Mouse (Mus musculus): ENCODE measurements around the gene Fgf5. TPM values are rescaled to one million over a fixed set of nuclear protein-coding genes. Genes with fewer than 3 reads are reported as not detected.

Fgf5 gene
- total RNA-seq, 2 experiments from 2014 or later: 0.46 to 0.52 TPM

DNA sequence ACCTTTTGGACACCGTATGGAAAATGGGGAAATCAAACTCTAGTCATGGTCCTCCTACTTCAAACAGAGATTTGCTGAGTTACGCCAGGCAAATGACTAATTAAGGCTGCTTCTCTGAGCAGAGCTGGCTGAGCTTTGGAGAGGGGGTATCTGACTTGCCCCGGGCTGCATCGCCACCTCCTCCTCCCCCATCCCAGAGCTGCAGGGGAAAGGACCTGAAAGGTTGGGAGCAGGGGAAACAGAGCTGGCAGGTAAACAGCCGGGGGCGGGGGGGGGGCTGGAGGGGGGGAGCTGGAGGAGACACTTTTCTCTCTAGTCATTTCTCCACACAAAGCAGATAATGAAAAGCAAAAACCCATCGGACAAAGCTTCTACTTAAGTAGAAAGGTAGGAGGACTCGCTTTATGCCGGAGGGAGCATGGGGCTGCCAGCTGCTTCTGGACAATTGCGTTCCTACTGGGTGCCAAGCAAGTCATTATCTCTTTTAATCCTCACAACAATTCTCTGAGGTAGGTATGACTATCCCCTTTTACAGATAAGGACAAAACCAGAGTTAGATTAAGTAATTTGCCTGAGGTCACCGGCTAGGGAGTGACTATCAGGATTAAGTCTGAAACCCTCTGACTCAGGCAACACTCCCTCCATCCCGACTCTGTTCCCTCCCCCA is 39.2 kb downstream of the Fgf5 start:
- intact Hi-C loops (cut with DNase I): no loop called here
- no peak for DNase-seq

DNA sequence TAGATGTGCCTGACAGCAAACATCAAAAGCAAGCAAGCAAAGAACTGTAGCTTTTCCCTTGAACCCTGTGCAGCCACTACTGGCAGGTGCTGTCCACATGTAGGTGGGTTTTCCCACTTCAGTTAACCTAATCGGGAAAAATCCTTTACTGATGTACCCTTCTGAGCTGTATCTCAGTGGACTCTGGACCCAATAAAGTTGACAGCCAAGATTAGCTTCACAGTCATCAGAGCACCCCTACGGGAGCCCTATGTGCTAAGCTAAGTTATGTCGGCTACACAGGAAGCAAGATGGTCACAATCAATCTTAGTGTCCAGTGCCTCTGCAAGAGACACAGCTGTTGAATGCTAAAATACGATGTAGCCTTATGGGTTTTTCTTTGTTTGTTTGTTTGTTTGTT is 46.1 kb downstream of the Fgf5 start:
- intact Hi-C loops (cut with DNase I): no loop called here
- DNase-seq: no peak

DNA sequence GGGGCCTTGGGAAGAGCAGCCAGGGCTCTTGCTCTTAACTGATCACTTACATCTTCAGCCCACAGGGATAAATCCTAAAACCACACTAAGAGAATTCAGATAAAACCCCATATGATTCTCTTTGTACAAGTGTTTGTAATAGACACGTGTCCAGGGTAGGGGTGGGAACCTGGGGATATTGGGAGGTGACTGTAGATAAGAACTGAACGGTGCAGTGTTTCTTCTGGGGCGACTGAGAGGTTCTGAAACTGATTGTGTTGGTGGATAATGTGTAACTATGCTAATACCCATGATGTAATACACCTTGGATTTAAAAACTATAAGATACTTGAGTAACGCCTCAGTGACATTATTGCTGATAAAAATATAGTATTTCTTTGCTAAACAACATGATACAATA is 51.7 kb downstream of the Fgf5 start:
- intact Hi-C loops (cut with DNase I): no loop called here
- DNase-seq: no peak

DNA sequence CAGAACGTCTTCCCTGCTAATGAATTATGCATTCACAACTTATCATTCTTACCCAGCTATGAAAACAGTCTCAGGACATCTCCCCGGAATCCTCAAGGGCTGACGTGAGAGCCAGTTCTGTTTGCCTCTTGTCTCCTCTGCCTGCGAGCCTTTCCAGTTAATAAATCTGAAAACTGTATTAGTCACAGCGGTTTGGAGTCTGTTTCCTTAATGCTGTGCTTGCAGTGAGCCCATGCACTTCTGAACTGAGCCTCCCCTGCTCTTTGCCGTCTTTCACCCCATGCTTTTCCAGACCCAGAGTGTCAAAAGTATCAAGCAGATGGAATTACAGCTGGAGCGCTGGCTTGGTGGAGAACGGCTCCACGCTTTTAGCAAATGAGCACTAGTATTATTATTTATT is 52.5 kb downstream of the Fgf5 start:
- intact Hi-C loops (cut with DNase I): no loop called here
- no peak for DNase-seq

DNA sequence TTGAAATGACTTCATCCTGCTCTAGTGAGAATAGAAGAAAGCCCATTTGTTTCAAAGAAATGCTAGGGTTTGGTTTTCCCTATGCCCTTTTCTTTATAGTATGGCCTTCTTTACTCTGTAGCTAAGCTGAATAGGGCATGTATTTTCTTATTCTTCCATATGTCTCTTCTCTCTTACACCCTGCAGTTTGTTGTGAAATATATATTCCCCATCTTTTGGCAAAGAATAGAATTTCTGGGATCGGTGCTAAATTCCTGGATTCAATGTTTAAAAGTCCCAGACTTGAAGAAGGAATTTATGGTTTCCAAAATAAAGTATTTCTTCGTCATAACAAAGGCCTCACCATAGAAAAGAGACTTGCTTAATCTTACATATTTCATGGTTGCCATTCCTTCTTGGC is 72.6 kb downstream of the Fgf5 start:
- intact Hi-C loops (cut with DNase I): loop anchor here (5.0 kb wide), 3 partner anchors 139 to 1199 kb away; partner anchors contain the start of gene Prdm8
- no peak for DNase-seq

Other genes starting within 250 kb of the Fgf5 start
- 10 to 100 TPM; 10.1 to 10.2 TPM for gene Antxr2, start 223.1 kb upstream of the Fgf5 start, total RNA-seq (2021)
- gene Prdm8, start 87.0 kb upstream of the Fgf5 start, total RNA-seq (2021): under 1 TPM; 0.72 to 0.92 TPM
- not detected for gene Cfap299, start 75.1 kb downstream of the Fgf5 start, total RNA-seq (2021)